Mouse (Mus musculus): Measurements from ENCODE around the gene Dtx1.

Dtx1 gene

GRCm38 (mm10) chr5:120702969-120703368, 8.8 kb downstream of the Dtx1 start:
- DNase-seq: no peak

GRCm38 (mm10) chr5:120702421-120702820, 9.3 kb downstream of the Dtx1 start:
- DNase-seq: no peak

- no peak for DNase-seq
Observed at GRCm38 (mm10) chr5:120700996-120701790, 10.5 kb downstream of the Dtx1 start.

- DNase-seq: no peak
Observed at GRCm38 (mm10) chr5:120698801-120699391, 12.8 kb downstream of the Dtx1 start.

- no peak for DNase-seq
Observed at GRCm38 (mm10) chr5:120698181-120698580, 13.5 kb downstream of the Dtx1 start.

GRCm38 (mm10) chr5:120696865-120697264, 14.9 kb downstream of the Dtx1 start:
- DNase-seq: no peak

GRCm38 (mm10) chr5:120696057-120696743, 15.5 kb downstream of the Dtx1 start:
- DNase-seq: no peak

- peak; percentile 30 for DNase-seq
Observed at GRCm38 (mm10) chr5:120694695-120695074, 17.0 kb downstream of the Dtx1 start.

GRCm38 (mm10) chr5:120693931-120694694, 17.6 kb downstream of the Dtx1 start:
- DNase-seq: no peak

- DNase-seq: peak; percentile 26
Observed at GRCm38 (mm10) chr5:120692034-120692433, 19.7 kb downstream of the Dtx1 start.

- DNase-seq: no peak
Observed at GRCm38 (mm10) chr5:120690417-120690816, 21.3 kb downstream of the Dtx1 start.

- DNase-seq: no peak
Observed at GRCm38 (mm10) chr5:120688434-120688833, 23.3 kb downstream of the Dtx1 start.

- no peak for DNase-seq
Observed at GRCm38 (mm10) chr5:120687897-120688296, 23.8 kb downstream of the Dtx1 start.

- DNase-seq: no peak
Observed at GRCm38 (mm10) chr5:120687484-120687851, 24.3 kb downstream of the Dtx1 start.

- no peak for DNase-seq
Observed at GRCm38 (mm10) chr5:120686749-120687483, 24.8 kb downstream of the Dtx1 start.

GRCm38 (mm10) chr5:120685678-120686077, 26.0 kb downstream of the Dtx1 start:
- no peak for DNase-seq

GRCm38 (mm10) chr5:120682982-120683771, 28.6 kb downstream of the Dtx1 start:
- no peak for DNase-seq

- no peak for DNase-seq
Observed at GRCm38 (mm10) chr5:120680918-120681317, 30.8 kb downstream of the Dtx1 start.

- DNase-seq: peak; percentile 97
Observed at GRCm38 (mm10) chr5:120679676-120680555, 31.8 kb downstream of the Dtx1 start.

- no peak for DNase-seq
Observed at GRCm38 (mm10) chr5:120677516-120677915, 34.2 kb downstream of the Dtx1 start.
